Mouse (Mus musculus) liver, embryonic 16.5 days (tissue): ENCODE data around the gene Zdhhc7. TPM values are rescaled to one million over a fixed set of nuclear protein-coding genes. Genes with fewer than 3 reads are reported as not detected.

ENCODE experiments used
- ATAC-seq: fragments of 200-750 bp; cut with Nextera tagmentation; 2 replicates; pipeline ENCODE4 v1.8.0; 2017; ENCODE audit warnings: low read depth, mild to moderate bottlenecking, moderate number of reproducible peaks, moderate library complexity
- H3K27ac ChIP-seq: fragments of 300-500 bp; sonication (generic); 2 replicates; pipeline ENCODE4 v1.5.1; 2014; ENCODE audit warnings: mild to moderate bottlenecking, low read length
- H3K27me3 ChIP-seq: fragments of 300-500 bp; sonication (generic); 2 replicates; pipeline ENCODE4 v1.6.1; 2014; ENCODE audit warnings: low read depth, low read length, mixed read lengths; ENCODE audit not compliant: control insufficient read depth, insufficient read depth
- H3K36me3 ChIP-seq: fragments of 300-500 bp; sonication (generic); 2 replicates; pipeline ENCODE4 v1.6.1; 2014; ENCODE audit warnings: mild to moderate bottlenecking; ENCODE audit not compliant: control insufficient read depth, insufficient read depth
- H3K4me1 ChIP-seq: fragments of 300-500 bp; sonication (generic); 2 replicates; pipeline ENCODE4 v1.6.1; 2014; ENCODE audit warnings: low read depth, low read length, mixed read lengths; ENCODE audit not compliant: control insufficient read depth
- H3K4me2 ChIP-seq: fragments of 300-500 bp; sonication (generic); 2 replicates; pipeline ENCODE4 v1.6.1; 2014; ENCODE audit warnings: low read depth, low read length, mixed read lengths
- H3K4me3 ChIP-seq: fragments of 300-500 bp; sonication (generic); 2 replicates; pipeline ENCODE4 v1.5.1; 2014; ENCODE audit warnings: low read depth, mild to moderate bottlenecking, low read length
- H3K9ac ChIP-seq: fragments of 300-500 bp; sonication (generic); 2 replicates; pipeline ENCODE4 v1.6.1; 2014; ENCODE audit warnings: low read depth, low read length
- H3K9me3 ChIP-seq: fragments of 300-500 bp; sonication (generic); replicated peaks from 2 replicates; pipeline ENCODE4 v1.6.1; 2016; ENCODE audit warnings: low read length; ENCODE audit not compliant: control insufficient read depth
- WGBS: fragments of 180-500 bp; shearing (Covaris S2); extraction: QIAGEN DNeasy Blood & Tissue Kit; methylation state at CpG from one replicate; pipeline ENCODE4 v1.1.7; 2014; ENCODE audit not compliant: insufficient replicate concordance; 5-methylcytosine and 5-hydroxymethylcytosine counted together
- polyA plus RNA-seq: library from polyadenylated mRNA; unstranded; fragments of >200 nt; fragmentation: Nextera tagmentation; extraction: Ambion mirVana; gene quantifications from 2 replicates; pipeline ENCODE4 v1.2.1, GENCODE M21; 2015

Gene Zdhhc7
- polyA plus RNA-seq, 1 experiment from 2014 or later: 12.9 TPM

- no peak overlapping the region for H3K27ac ChIP-seq
- H3K9ac ChIP-seq: no peak overlapping the region
- ATAC-seq: no peak
- H3K4me1 ChIP-seq: peaks cover 12% of the 10 kb centered on the region
- H3K36me3 ChIP-seq: no peaks in the 10 kb centered on the region
- H3K4me2 ChIP-seq: no peak overlapping the region
- WGBS: 67% methylated on average over 4 of the region's 4 CpGs
- H3K4me3 ChIP-seq: no peak overlapping the region
- no peaks in the 10 kb centered on the region for H3K9me3 ChIP-seq
- H3K27me3 ChIP-seq: peaks cover 20% of the 10 kb centered on the region
Observed at GRCm38 (mm10) chr8:120110966-120111365, 9.7 kb upstream of the Zdhhc7 start.

- no peak overlapping the region for H3K4me2 ChIP-seq
- no peaks in the 10 kb centered on the region for H3K9me3 ChIP-seq
- ATAC-seq: no peak
- peaks cover 2% of the 10 kb centered on the region for H3K27me3 ChIP-seq
- peaks cover 9% of the 10 kb centered on the region for H3K4me1 ChIP-seq
- no peak overlapping the region for H3K27ac ChIP-seq
- no peak overlapping the region for H3K4me3 ChIP-seq
- no peaks in the 10 kb centered on the region for H3K36me3 ChIP-seq
- no peak overlapping the region for H3K9ac ChIP-seq
- WGBS: 15% methylated on average over 3 of the region's 3 CpGs
Observed at GRCm38 (mm10) chr8:120109149-120109548, 7.9 kb upstream of the Zdhhc7 start.

- H3K27me3 ChIP-seq: no peaks in the 10 kb centered on the region
- H3K36me3 ChIP-seq: no peaks in the 10 kb centered on the region
- no peak for ATAC-seq
- H3K4me2 ChIP-seq: no peak overlapping the region
- no peak overlapping the region for H3K27ac ChIP-seq
- no peaks in the 10 kb centered on the region for H3K9me3 ChIP-seq
- H3K4me1 ChIP-seq: peaks cover 16% of the 10 kb centered on the region
- H3K9ac ChIP-seq: no peak overlapping the region
- 31% methylated on average over 9 of the region's 9 CpGs for WGBS
- H3K4me3 ChIP-seq: no peak overlapping the region
Observed at GRCm38 (mm10) chr8:120104721-120105272, 3.5 kb upstream of the Zdhhc7 start.

- H3K36me3 ChIP-seq: no peaks in the 10 kb centered on the region
- 78% methylated on average over 9 of the region's 9 CpGs for WGBS
- H3K27me3 ChIP-seq: no peaks in the 10 kb centered on the region
- H3K27ac ChIP-seq: no peak overlapping the region; the same call in 1 of the 2 replicates
- no peak overlapping the region for H3K9ac ChIP-seq
- ATAC-seq: no peak
- no peaks in the 10 kb centered on the region for H3K9me3 ChIP-seq
- no peak overlapping the region for H3K4me2 ChIP-seq
- peaks cover 16% of the 10 kb centered on the region for H3K4me1 ChIP-seq
- H3K4me3 ChIP-seq: no peak overlapping the region
Observed at GRCm38 (mm10) chr8:120103916-120104315, 2.6 kb upstream of the Zdhhc7 start.

- Histone ChIP-seq H3K36me3 (no peaks in the 10 kb centered on the region), H3K4me2 (peak overlapping the region; percentile 87), H3K4me3 (peak overlapping the region; percentile 88), H3K27me3 (no peaks in the 10 kb centered on the region), H3K9me3 (no peaks in the 10 kb centered on the region), H3K9ac (peak overlapping the region; percentile 81), H3K27ac (no peak overlapping the region), H3K4me1 (peaks cover 24% of the 10 kb centered on the region)
- ATAC-seq: no peak
- 4% methylated on average over 25 of the region's 25 CpGs for WGBS
Observed at GRCm38 (mm10) chr8:120100388-120101067, 754 bp downstream of the Zdhhc7 start.

GRCm38 (mm10) chr8:120096486-120096885 is 4.8 kb downstream of the Zdhhc7 start:
- Histone ChIP-seq H3K27ac (no peak overlapping the region), H3K9me3 (no peaks in the 10 kb centered on the region), H3K4me1 (peaks cover 16% of the 10 kb centered on the region), H3K27me3 (no peaks in the 10 kb centered on the region), H3K4me2 (no peak overlapping the region), H3K36me3 (peaks cover 6% of the 10 kb centered on the region; the same call in 1 of the 2 replicates), H3K9ac (no peak overlapping the region), H3K4me3 (no peak overlapping the region)
- 44% methylated on average over 2 of the region's 2 CpGs for WGBS
- peak; percentile 51 for ATAC-seq

GRCm38 (mm10) chr8:120094801-120095200 is 6.5 kb downstream of the Zdhhc7 start:
- H3K9me3 ChIP-seq: no peaks in the 10 kb centered on the region
- no peak overlapping the region for H3K9ac ChIP-seq
- H3K4me1 ChIP-seq: peaks cover 8% of the 10 kb centered on the region; the same call in 1 of the 2 replicates
- WGBS: 71% methylated on average over 10 of the region's 10 CpGs
- H3K36me3 ChIP-seq: peaks cover 9% of the 10 kb centered on the region; the same call in 1 of the 2 replicates
- no peaks in the 10 kb centered on the region for H3K27me3 ChIP-seq
- H3K27ac ChIP-seq: no peak overlapping the region
- no peak for ATAC-seq
- H3K4me2 ChIP-seq: no peak overlapping the region
- H3K4me3 ChIP-seq: no peak overlapping the region

GRCm38 (mm10) chr8:120093103-120093502 is 8.2 kb downstream of the Zdhhc7 start:
- Histone ChIP-seq H3K27ac (no peak overlapping the region), H3K36me3 (peaks cover 9% of the 10 kb centered on the region; the same call in 1 of the 2 replicates), H3K4me2 (no peak overlapping the region), H3K27me3 (no peaks in the 10 kb centered on the region), H3K9me3 (no peaks in the 10 kb centered on the region), H3K9ac (no peak overlapping the region), H3K4me3 (no peak overlapping the region), H3K4me1 (peaks cover 8% of the 10 kb centered on the region; the same call in 1 of the 2 replicates)
- WGBS: 70% methylated on average over 3 of the region's 3 CpGs
- ATAC-seq: no peak

- no peak overlapping the region for H3K4me3 ChIP-seq
- no peak overlapping the region for H3K4me2 ChIP-seq
- no peaks in the 10 kb centered on the region for H3K4me1 ChIP-seq
- H3K27ac ChIP-seq: no peak overlapping the region
- no peak overlapping the region for H3K9ac ChIP-seq
- H3K9me3 ChIP-seq: no peaks in the 10 kb centered on the region
- H3K27me3 ChIP-seq: no peaks in the 10 kb centered on the region
- peaks cover 24% of the 10 kb centered on the region for H3K36me3 ChIP-seq
- 79% methylated on average over 3 of the region's 3 CpGs for WGBS
- ATAC-seq: no peak
Observed at GRCm38 (mm10) chr8:120091032-120091431, 10.2 kb downstream of the Zdhhc7 start.
